Mouse (Mus musculus) G1E (cell line): ENCODE data around the gene Entpd2. TPM values are rescaled to one million over a fixed set of nuclear protein-coding genes. Genes with fewer than 3 reads are reported as not detected.

ENCODE experiments used
- ATAC-seq: 2 replicates; pipeline ENCODE4 v1.8.0; 2016; ENCODE audit warnings: mild to moderate bottlenecking; ENCODE audit not compliant: insufficient number of reproducible peaks, poor library complexity, low FRiP score, severe bottlenecking; ENCODE audit errors: extremely low read depth
- DNase-seq: peaks from one replicate; pipeline ENCODE4 v3.0.0; 2012; ENCODE audit warnings: low spot score
- H3K27me3 ChIP-seq: 2 replicates; pipeline ENCODE4 v1.6.1; 2012; ENCODE audit warnings: mild to moderate bottlenecking, low read length, inconsistent platforms; ENCODE audit not compliant: insufficient read depth
- H3K36me3 ChIP-seq: replicated peaks from 2 replicates; pipeline ENCODE3; 2012; ENCODE audit warnings: mild to moderate bottlenecking, inconsistent platforms
- H3K4me1 ChIP-seq: 2 replicates; pipeline ENCODE4 v1.6.1; 2012; ENCODE audit warnings: low read depth, low read length, inconsistent platforms, mixed read lengths; ENCODE audit not compliant: insufficient read depth
- H3K4me3 ChIP-seq: 2 replicates; pipeline ENCODE4 v1.5.1; 2012; ENCODE audit warnings: low read depth, mild to moderate bottlenecking, inconsistent platforms, low read length, moderate library complexity, mixed read lengths
- H3K9me3 ChIP-seq: replicated peaks from 2 replicates; pipeline ENCODE4 v1.6.1; 2012; ENCODE audit warnings: inconsistent platforms
- CTCF ChIP-seq: IDR thresholded peaks from 2 replicates; pipeline ENCODE4 v1.5.1; 2012; ENCODE audit warnings: low read depth, low read length, inconsistent platforms, mixed read lengths
- GATA1 ChIP-seq: IDR thresholded peaks from 2 replicates; pipeline ENCODE4 v1.6.1; 2012; ENCODE audit warnings: borderline replicate concordance, low read length, inconsistent platforms, mixed read lengths
- GATA2 ChIP-seq: IDR thresholded peaks from 2 replicates; pipeline ENCODE4 v1.6.1; 2012; ENCODE audit warnings: low read depth, low read length, inconsistent platforms, borderline replicate concordance
- POLR2AphosphoS5 ChIP-seq: IDR thresholded peaks from 2 replicates; pipeline ENCODE4 v1.6.1; 2012; ENCODE audit warnings: low read depth, low read length, inconsistent platforms; ENCODE audit not compliant: insufficient replicate concordance
- TAL1 ChIP-seq: conservative IDR thresholded peaks from 2 replicates; pipeline ENCODE4 v1.6.1; 2012; ENCODE audit warnings: low read depth, low read length, inconsistent platforms, mixed read lengths
- polyA plus RNA-seq: library from polyadenylated mRNA; stranded (reverse); fragments of >175 nt; gene quantifications from 2 replicates; pipeline ENCODE4 v1.2.3, GENCODE M21; 2012
- total RNA-seq, 2 experiments: library from RNA; stranded (forward) in 1 of 2; stranded (reverse) in 1 of 2; fragments of 200-1000 nt in 1 of 2; fragments of >200 nt in 1 of 2; fragmentation: Nextera tagmentation in 1 of 2; gene quantifications; 2 replicates each; pipeline ENCODE4 v1.2.3; 2014 to 2017

Gene Entpd2
- total and polyA plus RNA-seq, 3 experiments, result 0.03 TPM; not detected in 2

DNA sequence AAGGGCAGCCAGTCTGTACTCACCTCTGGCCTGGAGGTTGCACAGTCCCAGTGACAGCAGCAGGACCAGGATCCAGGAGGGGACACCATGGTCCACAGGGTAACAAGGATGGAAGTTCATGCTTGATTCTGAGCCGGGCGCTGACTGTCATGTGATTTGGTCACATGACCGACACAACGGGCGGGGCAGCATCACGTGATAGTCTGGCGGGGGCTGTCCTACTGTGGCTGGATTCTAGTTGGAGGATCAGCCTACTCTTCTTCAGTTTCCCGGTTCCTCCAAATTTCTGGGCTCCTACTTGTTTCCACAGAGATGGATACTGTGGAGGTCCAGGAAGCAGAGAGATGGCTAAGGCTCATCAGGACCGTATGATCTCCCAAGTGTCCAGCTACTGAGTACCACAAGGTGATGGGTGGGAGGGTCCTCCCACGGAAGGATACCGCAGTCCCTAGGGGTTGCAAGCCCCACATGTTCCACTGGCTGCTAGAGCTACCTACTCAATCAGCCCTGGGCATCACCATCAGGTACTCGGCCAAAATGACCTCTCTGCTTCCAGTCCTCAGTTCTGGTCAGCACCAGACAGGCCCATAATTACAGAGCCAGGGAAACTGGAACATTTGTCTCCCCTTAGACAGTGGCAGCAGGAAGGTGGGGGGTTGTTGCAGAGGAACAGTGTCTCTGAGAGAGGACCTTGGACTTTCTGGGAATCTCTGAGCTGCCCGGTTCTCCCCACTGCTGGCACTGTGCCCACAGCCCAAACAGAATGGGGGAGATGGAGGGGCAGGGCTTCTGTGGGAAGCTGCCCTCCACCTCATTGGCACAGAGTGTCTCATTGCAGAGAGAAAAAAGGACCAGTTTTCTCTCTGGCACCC, 39.2 kb upstream of the Entpd2 start, which contains the start of gene Dpp7:
Gene Dpp7, minus strand, starts transcription at position 152 of the 872 bp plus-strand sequence.
- no peak for TF ChIP-seq GATA1
- TF ChIP-seq POLR2AphosphoS5, result no peak
- TF ChIP-seq GATA2, result no peak
- TF ChIP-seq CTCF, result no peak
- no peak for TF ChIP-seq TAL1
- peaks cover 53% of the 10 kb centered on the region for H3K4me1 ChIP-seq
- H3K36me3 ChIP-seq, result peaks cover 68% of the 10 kb centered on the region
- DNase-seq (peak; percentile 83), ATAC-seq (peak; percentile 47)
- H3K27me3 ChIP-seq, result no peaks in the 10 kb centered on the region
- H3K4me3 ChIP-seq, result peak within 1 kb of the TSS; percentile 80
- H3K9me3 ChIP-seq, result no peaks in the 10 kb centered on the region

DNA sequence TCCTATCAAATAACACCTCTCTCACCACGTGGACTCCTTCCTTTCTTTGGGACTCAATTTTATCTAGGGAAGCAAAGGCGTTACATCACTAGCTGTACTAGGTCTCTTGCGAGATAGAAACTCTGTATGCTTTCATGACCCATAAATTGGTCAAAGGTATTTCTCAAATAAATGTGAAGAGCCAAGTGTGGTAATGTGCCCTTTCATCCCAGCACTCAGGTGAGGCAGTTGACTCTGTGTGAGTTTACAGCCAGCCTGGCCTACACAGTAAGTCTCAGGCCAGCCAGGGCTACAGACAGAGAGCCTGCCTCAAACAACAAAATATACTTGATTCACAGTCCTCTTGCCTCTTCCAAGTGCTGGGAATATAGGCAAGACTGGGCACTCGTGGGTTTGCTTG, 35.8 kb upstream of the Entpd2 start:
- peaks cover 68% of the 10 kb centered on the region for H3K36me3 ChIP-seq
- no peaks in the 10 kb centered on the region for H3K9me3 ChIP-seq
- ATAC-seq, result no peak
- DNase-seq, result no peak
- TF ChIP-seq GATA2 (no peak), GATA1 (no peak), CTCF (no peak), TAL1 (no peak), POLR2AphosphoS5 (no peak)
- H3K27me3 ChIP-seq, result no peaks in the 10 kb centered on the region
- H3K4me1 ChIP-seq, result peaks cover 53% of the 10 kb centered on the region
- H3K4me3 ChIP-seq, result no peak overlapping the region

DNA sequence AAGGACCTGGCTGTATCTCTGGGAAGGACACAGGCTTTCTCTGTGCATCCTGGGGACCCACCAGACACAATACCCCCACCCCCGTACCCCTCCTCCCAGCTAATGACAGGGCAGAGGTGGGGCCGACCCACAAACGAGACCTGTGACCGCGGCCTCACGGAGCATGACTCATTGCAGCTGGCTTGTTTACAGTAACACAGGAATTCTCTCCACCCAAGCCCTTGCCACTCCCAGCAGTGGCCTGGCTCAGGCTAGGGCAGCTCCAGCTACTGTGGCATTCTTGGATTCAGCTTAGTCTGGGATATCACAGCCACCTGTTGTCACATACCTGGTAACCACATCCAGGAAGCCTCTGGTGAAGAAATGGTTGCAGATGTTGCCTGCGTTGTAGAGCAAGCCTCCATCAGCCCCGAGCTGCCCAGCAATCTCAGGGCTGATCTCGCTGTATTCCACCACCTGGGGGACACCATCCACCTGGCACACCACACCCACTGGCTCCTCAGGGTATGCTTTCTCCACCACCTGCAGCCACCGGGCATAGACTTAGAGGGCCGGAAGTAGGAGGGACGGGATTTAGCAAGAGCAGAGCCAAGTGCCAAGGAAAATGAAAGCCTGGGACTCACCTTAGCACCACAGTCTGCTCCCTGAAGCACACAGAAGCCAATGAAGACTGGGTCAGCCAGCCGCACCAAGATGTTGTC, 32.0 kb upstream of the Entpd2 start:
- Histone ChIP-seq H3K36me3 (peaks cover 61% of the 10 kb centered on the region), H3K4me3 (peak overlapping the region; percentile 91; the same call in 1 of the 2 replicates), H3K4me1 (peaks cover 48% of the 10 kb centered on the region), H3K27me3 (no peaks in the 10 kb centered on the region), H3K9me3 (no peaks in the 10 kb centered on the region)
- no peak for DNase-seq
- no peak for TF ChIP-seq GATA1
- TF ChIP-seq TAL1, result no peak
- no peak for TF ChIP-seq GATA2
- no peak for TF ChIP-seq POLR2AphosphoS5
- no peak for ATAC-seq

DNA sequence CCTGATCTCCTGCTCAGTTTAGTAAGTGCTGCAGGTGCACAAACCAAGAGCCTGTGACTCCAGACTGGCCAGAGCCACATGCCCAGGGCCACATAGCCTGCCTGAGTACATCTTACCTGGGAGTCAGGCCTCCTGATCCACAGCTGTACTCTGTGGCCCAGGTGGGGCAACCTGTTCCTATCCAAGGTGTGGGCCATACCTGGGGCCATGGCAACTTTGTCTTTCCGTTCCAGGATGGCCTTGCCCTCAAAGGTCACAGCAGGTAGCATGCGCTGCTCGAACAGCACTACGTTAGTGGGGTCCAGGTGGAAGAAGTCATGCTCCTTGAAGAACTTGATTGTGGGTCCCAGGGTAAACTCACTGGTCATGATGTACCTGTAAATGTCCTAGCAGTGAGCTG, 31.4 kb upstream of the Entpd2 start:
- no peak for ATAC-seq
- H3K36me3 ChIP-seq, result peaks cover 56% of the 10 kb centered on the region

DNA sequence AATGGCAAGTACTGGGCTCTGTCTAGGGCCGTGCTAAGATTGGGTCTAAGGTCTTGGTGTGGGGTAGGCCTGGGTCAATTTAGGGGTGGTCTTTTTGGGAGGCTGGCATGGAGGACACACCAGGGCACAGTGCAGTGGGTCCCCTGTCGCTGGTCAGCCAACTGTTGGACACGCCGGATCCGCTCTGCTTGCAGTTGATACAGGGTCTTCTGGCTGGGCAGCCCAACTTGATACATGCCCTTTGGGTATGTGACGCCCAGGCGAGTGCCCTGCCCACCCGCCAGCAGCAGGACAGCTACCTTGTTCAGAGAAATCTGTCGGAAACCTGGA, 30.9 kb upstream of the Entpd2 start:
- ATAC-seq (0 out of 2 replicates have a peak, but pooled peaks have one; percentile 4), DNase-seq (no peak)
- Histone ChIP-seq H3K9me3 (no peaks in the 10 kb centered on the region), H3K4me1 (peaks cover 54% of the 10 kb centered on the region), H3K27me3 (no peaks in the 10 kb centered on the region), H3K36me3 (peaks cover 52% of the 10 kb centered on the region), H3K4me3 (peak overlapping the region; percentile 91)
- TF ChIP-seq TAL1, result no peak
- TF ChIP-seq POLR2AphosphoS5, result no peak
- no peak for TF ChIP-seq GATA1
- no peak for TF ChIP-seq GATA2
- TF ChIP-seq CTCF, result no peak

More for the DNA sequence above, 31.4 kb upstream of the Entpd2 start:
- no peak for DNase-seq
- no peaks in the 10 kb centered on the region for H3K27me3 ChIP-seq
- peak overlapping the region; percentile 91 for H3K4me3 ChIP-seq
- H3K9me3 ChIP-seq, result no peaks in the 10 kb centered on the region
- TF ChIP-seq GATA2, result no peak
- no peak for TF ChIP-seq GATA1
- TF ChIP-seq POLR2AphosphoS5, result no peak
- H3K4me1 ChIP-seq, result peaks cover 52% of the 10 kb centered on the region

DNA sequence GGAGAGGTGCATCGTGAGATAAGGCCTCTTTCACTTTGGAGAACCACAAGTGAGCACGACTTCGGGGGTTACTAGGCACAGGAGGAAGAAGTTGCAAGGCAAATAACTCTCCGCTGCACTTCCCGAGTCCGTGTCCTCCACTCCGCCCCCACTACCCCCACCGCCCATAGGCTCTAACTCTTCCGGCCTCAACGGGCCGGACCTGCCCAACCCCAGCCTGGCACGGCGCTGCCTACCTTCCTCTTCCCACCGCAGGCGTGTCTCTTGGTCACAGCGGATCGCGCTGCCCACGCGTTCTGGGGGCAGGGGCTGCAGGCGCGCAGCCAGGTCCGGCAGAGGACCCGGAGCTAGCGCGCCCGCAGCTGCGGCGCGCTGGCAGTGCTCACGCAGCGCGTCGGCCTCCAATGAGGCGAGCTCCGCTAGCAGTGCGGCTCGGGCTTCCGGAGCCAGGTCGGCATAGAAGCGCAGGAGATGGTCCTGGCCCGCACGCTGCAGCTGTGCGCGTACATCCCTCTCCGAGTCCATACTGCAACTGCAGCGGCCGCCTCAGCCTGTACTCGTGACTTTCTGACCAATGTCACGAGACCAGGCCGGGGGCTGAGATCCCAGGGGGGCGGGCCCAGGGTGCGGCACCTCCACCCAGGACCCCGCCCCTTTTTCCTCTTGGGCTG, 30.4 kb upstream of the Entpd2 start, which contains the start of gene Uap1l1:
Gene Uap1l1, minus strand, starts transcription at position 592 of the 671 bp plus-strand sequence.
- TF ChIP-seq GATA1 (no peak), GATA2 (no peak), CTCF (no peak), TAL1 (no peak), POLR2AphosphoS5 (no peak)
- ATAC-seq, result peak; percentile 62

More for the DNA sequence above, 30.4 kb upstream of the Entpd2 start, which contains the start of gene Uap1l1:
- Histone ChIP-seq H3K9me3 (no peaks in the 10 kb centered on the region), H3K36me3 (peaks cover 47% of the 10 kb centered on the region), H3K4me1 (peaks cover 59% of the 10 kb centered on the region), H3K4me3 (peak within 1 kb of the TSS; percentile 91), H3K27me3 (no peaks in the 10 kb centered on the region)
- peak; percentile 96 for DNase-seq
